Mouse (Mus musculus) midbrain, embryonic 14.5 days (tissue): Measurements from ENCODE around the gene 3110082J24Rik. TPM values are rescaled to one million over a fixed set of nuclear protein-coding genes. Genes with fewer than 3 reads are reported as not detected.

Experiments used
- ATAC-seq: fragments of 200-750 bp; cut with Nextera tagmentation; 2 replicates; pipeline ENCODE4 v1.8.0; 2017; ENCODE audit warnings: moderate number of reproducible peaks, moderate library complexity; ENCODE audit not compliant: low FRiP score, low TSS enrichment
- DNase-seq: peaks from one replicate; pipeline ENCODE4 v3.0.0-alpha.2; 2015
- H3K27ac ChIP-seq: fragments of 300-500 bp; sonication (generic); replicated peaks from 2 replicates; pipeline ENCODE4 v1.5.1; 2014; ENCODE audit warnings: mild to moderate bottlenecking, low read depth, low read length, moderate library complexity
- H3K27me3 ChIP-seq: fragments of 300-500 bp; sonication (generic); 2 replicates; pipeline ENCODE4 v1.6.1; 2014; ENCODE audit warnings: low read length, control low read depth, mixed read lengths; ENCODE audit not compliant: control insufficient read depth, insufficient read depth
- H3K36me3 ChIP-seq: fragments of 300-500 bp; sonication (generic); 2 replicates; pipeline ENCODE4 v1.6.1; 2014; ENCODE audit warnings: low read length, control low read depth; ENCODE audit not compliant: control insufficient read depth, insufficient read depth
- H3K4me1 ChIP-seq: fragments of 300-500 bp; sonication (generic); 2 replicates; pipeline ENCODE4 v1.6.1; 2014; ENCODE audit warnings: mild to moderate bottlenecking, antibody characterized with exemption, low read length, control low read depth; ENCODE audit not compliant: control insufficient read depth, insufficient read depth
- H3K4me2 ChIP-seq: fragments of 300-500 bp; sonication (generic); 2 replicates; pipeline ENCODE4 v1.6.1; 2014; ENCODE audit warnings: mild to moderate bottlenecking, low read length, moderate library complexity
- H3K4me3 ChIP-seq: fragments of 300-500 bp; sonication (generic); replicated peaks from 2 replicates; pipeline ENCODE4 v1.5.1; 2014; ENCODE audit warnings: low read depth, low read length
- H3K9ac ChIP-seq: fragments of 300-500 bp; sonication (generic); replicated peaks from 2 replicates; pipeline ENCODE4 v1.6.1; 2014; ENCODE audit warnings: mild to moderate bottlenecking, low read length, moderate library complexity
- H3K9me3 ChIP-seq: fragments of 300-500 bp; sonication (generic); 2 replicates; pipeline ENCODE4 v1.6.1; 2016; ENCODE audit warnings: low read length, control low read depth, mixed read lengths; ENCODE audit not compliant: control insufficient read depth
- WGBS: fragments of 180-500 bp; shearing (Covaris S2); extraction: QIAGEN DNeasy Blood & Tissue Kit; methylation state at CpG from one replicate; pipeline ENCODE4 v1.1.7; 2014; 5-methylcytosine and 5-hydroxymethylcytosine counted together
- polyA plus RNA-seq: library from polyadenylated mRNA; unstranded; fragments of >200 nt; fragmentation: Nextera tagmentation; extraction: Ambion mirVana; gene quantifications from 2 replicates; pipeline ENCODE4 v1.2.1, GENCODE M21; 2014

The 3110082J24Rik gene
- polyA plus RNA-seq, 1 experiment from 2014 or later, result 6.0 TPM

DNA sequence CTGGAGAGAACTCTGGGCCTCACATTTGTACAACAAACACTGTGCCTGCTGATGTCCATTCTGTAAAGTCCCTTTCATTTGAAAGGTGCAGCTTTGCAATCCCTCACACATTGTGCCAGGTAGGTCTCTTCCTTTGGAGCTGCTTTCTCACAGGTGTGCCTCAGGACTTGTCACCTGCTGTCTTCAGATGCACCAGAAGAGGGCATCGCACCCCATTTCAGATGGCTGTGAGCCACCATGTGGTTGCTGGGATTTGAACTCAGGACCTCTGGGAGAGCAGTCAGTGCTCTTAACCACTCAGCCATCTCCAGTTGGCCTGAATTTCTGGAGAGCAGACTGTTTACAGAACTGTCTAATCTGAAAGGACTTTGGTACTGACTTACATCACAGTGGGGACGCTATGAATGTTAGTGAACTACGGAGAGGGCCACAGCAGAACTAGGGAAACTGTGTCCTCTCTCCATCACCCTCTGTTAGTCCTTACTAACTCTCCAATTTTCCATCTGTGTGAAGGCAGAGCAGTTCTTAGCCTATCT lies 6.7 kb upstream of the 3110082J24Rik start:
- Histone ChIP-seq H3K4me1 (peaks cover 39% of the 10 kb centered on the region), H3K27ac (no peak overlapping the region), H3K36me3 (peaks cover 26% of the 10 kb centered on the region), H3K9me3 (no peaks in the 10 kb centered on the region), H3K4me2 (no peak overlapping the region), H3K4me3 (no peak overlapping the region), H3K27me3 (peaks cover 7% of the 10 kb centered on the region; the same call in 1 of the 2 replicates), H3K9ac (no peak overlapping the region)
- no peak for DNase-seq
- ATAC-seq, result no peak
- 92% methylated on average over 3 of the region's 3 CpGs for WGBS

DNA sequence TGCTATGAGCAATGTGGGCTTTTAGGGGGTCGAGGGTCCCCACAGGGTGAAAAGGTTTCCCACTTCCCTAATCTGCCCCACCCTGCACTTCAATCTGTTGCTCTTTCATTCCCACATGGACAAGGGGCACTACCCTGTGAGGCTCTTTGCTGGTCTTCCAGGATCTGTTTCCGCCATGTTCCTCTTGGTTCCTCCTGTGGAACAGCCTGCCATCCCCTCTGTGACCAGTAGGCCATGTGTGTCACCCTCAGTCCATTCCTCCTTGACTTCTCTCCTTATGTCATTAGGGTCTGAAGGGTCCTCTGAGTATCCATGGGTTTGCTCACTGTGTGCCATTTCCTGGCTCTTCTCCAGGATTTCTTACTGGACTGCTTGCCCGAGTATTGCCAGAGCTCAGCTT lies 5.9 kb upstream of the 3110082J24Rik start:
- Histone ChIP-seq H3K4me1 (peaks cover 46% of the 10 kb centered on the region), H3K27me3 (peaks cover 7% of the 10 kb centered on the region; the same call in 1 of the 2 replicates), H3K4me2 (peak overlapping the region; percentile 47), H3K4me3 (no peak overlapping the region), H3K9me3 (no peaks in the 10 kb centered on the region), H3K9ac (peak overlapping the region; percentile 2; the same call in 1 of the 2 replicates), H3K36me3 (peaks cover 17% of the 10 kb centered on the region), H3K27ac (no peak overlapping the region)
- ATAC-seq (no peak), DNase-seq (no peak)
- 66% methylated on average over 3 of the region's 3 CpGs for WGBS

DNA sequence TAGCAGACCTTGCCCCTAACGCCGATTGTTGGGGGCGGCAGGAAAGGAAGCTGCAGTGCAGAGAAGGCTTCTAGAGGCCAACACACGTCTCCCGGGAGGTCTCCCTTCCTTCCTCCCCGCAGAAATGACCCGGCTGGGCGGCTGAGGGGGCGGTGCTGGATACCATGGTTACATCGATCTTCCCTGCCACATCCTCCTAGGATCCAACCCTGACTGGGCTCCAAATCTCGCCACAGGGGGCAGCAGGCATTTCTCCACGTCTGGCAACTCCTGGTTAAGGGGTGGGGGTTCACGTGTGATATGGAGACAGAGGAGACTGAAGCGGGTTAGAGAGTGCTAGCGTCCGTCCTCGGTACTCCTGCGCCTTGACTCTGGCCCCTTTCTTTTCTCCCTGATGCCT lies 5.2 kb upstream of the 3110082J24Rik start:
- Histone ChIP-seq H3K9me3 (no peaks in the 10 kb centered on the region), H3K27ac (peak overlapping the region; percentile 74), H3K4me2 (peak overlapping the region; percentile 47), H3K4me1 (peaks cover 52% of the 10 kb centered on the region), H3K27me3 (peaks cover 7% of the 10 kb centered on the region; the same call in 1 of the 2 replicates), H3K36me3 (peaks cover 11% of the 10 kb centered on the region), H3K4me3 (0 out of 2 replicates have a peak overlapping the region, but pooled peaks have one; percentile 4), H3K9ac (peak overlapping the region; percentile 2; the same call in 1 of the 2 replicates)
- DNase-seq, result peak; percentile 83
- 3% methylated on average over 18 of the region's 18 CpGs for WGBS
- ATAC-seq, result no peak

DNA sequence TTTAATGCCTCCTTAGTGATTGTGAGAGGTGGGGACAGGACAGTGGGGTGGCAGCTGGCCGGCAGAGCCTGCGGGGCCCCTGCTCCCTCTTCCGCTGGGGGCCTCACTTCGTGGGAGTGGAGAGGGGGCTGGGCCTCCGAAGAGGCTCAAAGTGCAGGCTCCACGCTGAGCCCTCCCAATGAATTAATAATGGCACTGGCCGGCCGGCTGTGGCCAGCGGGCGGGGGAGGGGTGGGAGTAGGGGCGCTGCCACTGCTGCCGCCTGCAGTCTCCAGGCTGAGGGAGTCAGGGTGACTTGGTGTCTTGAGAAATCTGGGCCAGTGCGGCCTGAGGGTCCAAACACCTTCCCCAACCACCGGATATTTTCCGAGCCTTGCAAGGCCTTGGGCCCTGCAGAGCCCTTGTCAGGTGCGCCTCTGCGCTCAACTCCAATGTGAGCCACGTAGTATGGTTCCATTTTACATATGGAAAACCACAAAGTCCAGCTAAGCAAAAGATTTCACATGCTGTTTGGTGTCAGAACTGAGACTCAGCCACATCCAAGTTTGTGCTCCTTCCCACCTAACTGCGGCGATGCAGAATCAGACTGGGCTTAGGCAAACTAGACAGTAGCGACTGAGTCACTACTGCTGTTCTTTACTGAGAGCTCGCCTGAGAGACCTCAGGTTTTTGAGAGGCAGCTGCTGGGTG lies 4.6 kb upstream of the 3110082J24Rik start:
- Histone ChIP-seq H3K27ac (peak overlapping the region; percentile 74), H3K36me3 (peaks cover 5% of the 10 kb centered on the region; the same call in 1 of the 2 replicates), H3K9ac (peak overlapping the region; percentile 2; the same call in 1 of the 2 replicates), H3K4me1 (peaks cover 53% of the 10 kb centered on the region), H3K4me3 (0 out of 2 replicates have a peak overlapping the region, but pooled peaks have one; percentile 4), H3K4me2 (peak overlapping the region; percentile 47), H3K27me3 (peaks cover 7% of the 10 kb centered on the region; the same call in 1 of the 2 replicates), H3K9me3 (no peaks in the 10 kb centered on the region)
- 4% methylated on average over 22 of the region's 22 CpGs for WGBS
- DNase-seq, result peak; percentile 61
- no peak for ATAC-seq

DNA sequence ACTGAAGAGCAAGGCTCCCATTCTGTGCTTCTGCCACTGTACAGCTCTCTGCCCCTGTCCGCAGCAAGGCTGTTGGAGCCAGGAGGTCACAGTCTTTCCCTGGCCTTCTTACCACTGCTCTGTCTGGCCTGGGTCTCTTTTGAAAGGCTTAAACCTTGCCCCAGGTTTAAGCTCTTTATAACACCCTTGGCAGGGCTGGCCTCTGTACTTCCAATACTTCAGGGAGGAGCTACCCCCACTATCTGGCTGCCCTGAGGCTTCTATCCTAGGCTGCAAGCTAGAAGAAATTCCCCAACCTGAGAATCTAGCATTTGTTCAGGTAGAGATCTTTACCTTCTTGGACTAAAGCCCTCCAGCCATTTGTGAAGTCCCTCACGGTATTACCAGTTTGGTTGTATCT lies 4.0 kb upstream of the 3110082J24Rik start:
- H3K4me2 ChIP-seq, result peak overlapping the region; percentile 47; the same call in 1 of the 2 replicates
- H3K36me3 ChIP-seq, result 0 out of 2 replicates have a peak, but pooled peaks cover 5% of the 10 kb centered on the region
- H3K4me1 ChIP-seq, result peaks cover 56% of the 10 kb centered on the region
- no peaks in the 10 kb centered on the region for H3K9me3 ChIP-seq
- peaks cover 7% of the 10 kb centered on the region; the same call in 1 of the 2 replicates for H3K27me3 ChIP-seq
- WGBS, result 21% methylated on average over 2 of the region's 2 CpGs
- ATAC-seq (no peak), DNase-seq (no peak)
- no peak overlapping the region for H3K4me3 ChIP-seq
- peak overlapping the region; percentile 74; the same call in 1 of the 2 replicates for H3K27ac ChIP-seq
- H3K9ac ChIP-seq, result no peak overlapping the region

DNA sequence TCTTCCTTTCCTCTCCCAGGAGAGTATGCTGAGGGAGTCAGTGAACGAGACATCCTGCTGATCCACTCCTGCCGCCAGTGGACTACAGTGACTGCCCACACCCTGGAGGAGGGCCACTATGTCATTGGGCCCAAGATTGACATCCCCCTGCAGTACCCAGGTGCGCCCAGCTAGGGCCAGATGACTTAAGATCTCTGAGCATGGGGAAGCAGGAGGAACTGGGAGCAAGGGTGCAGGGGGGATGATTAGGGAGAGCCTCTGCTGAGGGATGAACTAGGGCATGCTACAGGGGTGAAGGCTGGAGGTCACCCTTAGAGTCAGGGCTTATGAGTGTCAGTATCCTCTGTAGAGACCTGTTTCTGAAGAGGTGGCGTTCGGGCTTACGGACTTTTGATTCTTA lies 2.3 kb upstream of the 3110082J24Rik start:
- H3K4me2 ChIP-seq, result peak overlapping the region; percentile 96
- H3K27ac ChIP-seq, result peak overlapping the region; percentile 83; the same call in 1 of the 2 replicates
- 56% methylated on average over 6 of the region's 6 CpGs for WGBS
- no peak overlapping the region for H3K9ac ChIP-seq
- H3K4me3 ChIP-seq, result no peak overlapping the region
- no peak for DNase-seq
- no peak for ATAC-seq
- peaks cover 46% of the 10 kb centered on the region for H3K4me1 ChIP-seq
- H3K36me3 ChIP-seq, result 0 out of 2 replicates have a peak, but pooled peaks cover 2% of the 10 kb centered on the region
- H3K9me3 ChIP-seq, result no peaks in the 10 kb centered on the region
- peaks cover 7% of the 10 kb centered on the region; the same call in 1 of the 2 replicates for H3K27me3 ChIP-seq

DNA sequence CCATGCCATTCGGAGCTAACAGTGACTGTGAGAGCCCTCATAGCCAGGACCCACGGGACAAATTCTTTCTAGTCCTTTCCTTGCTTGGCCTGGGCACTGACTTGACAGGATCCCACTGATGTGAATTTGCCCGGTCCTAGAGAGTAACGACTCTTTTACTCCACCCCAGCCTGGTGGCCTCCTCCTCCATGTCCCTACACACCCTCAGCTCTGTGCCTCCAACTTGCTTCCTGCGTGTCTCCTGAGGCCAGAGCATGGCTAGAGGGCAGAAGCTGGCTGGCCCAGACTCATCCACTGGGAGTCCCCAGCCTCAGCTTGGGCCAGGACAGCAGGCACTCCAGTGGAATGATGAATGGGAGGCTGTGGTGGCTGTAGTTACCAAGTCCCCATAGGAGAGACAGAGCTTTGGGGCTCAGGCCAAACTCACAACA lies 1.7 kb upstream of the 3110082J24Rik start:
- peak overlapping the region; percentile 78; the same call in 1 of the 2 replicates for H3K9ac ChIP-seq

DNA sequence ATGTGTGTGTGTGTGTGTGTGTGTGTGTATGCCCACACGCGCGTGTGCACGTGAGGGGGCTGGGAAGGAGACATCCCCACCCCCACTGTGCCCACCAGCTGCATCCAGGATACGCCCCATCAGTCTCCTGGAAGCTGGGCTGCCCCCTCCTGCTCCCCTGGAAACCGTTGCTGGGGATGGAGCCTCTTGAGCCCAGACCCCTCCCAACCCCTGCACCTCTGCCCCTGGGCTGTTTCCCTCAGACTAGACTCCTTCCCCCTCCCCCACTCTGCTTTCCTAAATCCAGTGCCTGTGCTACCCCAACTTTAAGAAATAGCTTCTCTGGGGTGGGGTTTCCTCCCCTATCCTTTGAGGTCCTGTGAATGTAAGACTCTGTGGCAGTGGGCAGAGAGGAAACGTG lies 1.3 kb upstream of the 3110082J24Rik start:
- peak; percentile 81 for DNase-seq
- H3K4me1 ChIP-seq, result peaks cover 46% of the 10 kb centered on the region
- peak overlapping the region; percentile 78; the same call in 1 of the 2 replicates for H3K9ac ChIP-seq

More for the DNA sequence above, 1.7 kb upstream of the 3110082J24Rik start:
- Histone ChIP-seq H3K36me3 (no peaks in the 10 kb centered on the region), H3K4me1 (peaks cover 46% of the 10 kb centered on the region), H3K4me2 (peak overlapping the region; percentile 96), H3K27me3 (peaks cover 4% of the 10 kb centered on the region; the same call in 1 of the 2 replicates), H3K9me3 (no peaks in the 10 kb centered on the region), H3K27ac (peak overlapping the region; percentile 83), H3K4me3 (peak overlapping the region; percentile 66; the same call in 1 of the 2 replicates)
- ATAC-seq (no peak), DNase-seq (peak; percentile 39)
- under 1% methylated on average over 5 of the region's 5 CpGs for WGBS

More for the DNA sequence above, 1.3 kb upstream of the 3110082J24Rik start:
- ATAC-seq, result peak; percentile 46
- 0% methylated on average over 7 of the region's 7 CpGs for WGBS
- no peaks in the 10 kb centered on the region for H3K36me3 ChIP-seq
- H3K27me3 ChIP-seq, result peaks cover under 1% of the 10 kb centered on the region; the same call in 1 of the 2 replicates
- peak overlapping the region; percentile 83 for H3K27ac ChIP-seq
- peak overlapping the region; percentile 66 for H3K4me3 ChIP-seq
- no peaks in the 10 kb centered on the region for H3K9me3 ChIP-seq
- H3K4me2 ChIP-seq, result peak overlapping the region; percentile 96
